Mouse (Mus musculus): ENCODE measurements around the gene Olfr437. TPM values are rescaled to one million over a fixed set of nuclear protein-coding genes. Genes with fewer than 3 reads are reported as not detected.

The Olfr437 gene
- not detected for polyA plus RNA-seq (2014; fragmentation: Illumina TruSeq; extraction: RNeasy Lipid Tissue Mini Kit (QIAGEN cat#74804); ENCODE audit: low replicate concordance)

DNA sequence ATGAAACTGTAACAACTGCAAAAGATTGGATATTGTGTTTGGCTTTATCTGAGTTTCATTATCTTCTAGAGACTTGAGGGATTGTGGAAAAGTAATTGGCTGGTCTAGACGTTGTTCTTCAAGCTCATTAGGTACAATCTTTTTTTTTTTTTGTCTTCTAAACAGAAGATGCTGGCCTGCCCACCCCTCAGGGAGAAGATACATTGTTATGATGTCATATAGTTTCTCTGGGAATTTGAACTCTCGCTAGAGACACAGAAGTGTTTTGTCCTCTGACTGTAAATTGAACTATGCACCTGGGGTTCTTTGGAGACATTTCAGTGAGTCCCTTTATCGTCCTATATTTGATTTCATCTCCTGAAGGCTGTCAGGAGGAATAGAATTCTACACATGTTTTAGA lies at the start of gene Olfr437:
Gene Olfr437 (plus strand): TSS at position 301 of the 400 bp plus-strand sequence.

DNA sequence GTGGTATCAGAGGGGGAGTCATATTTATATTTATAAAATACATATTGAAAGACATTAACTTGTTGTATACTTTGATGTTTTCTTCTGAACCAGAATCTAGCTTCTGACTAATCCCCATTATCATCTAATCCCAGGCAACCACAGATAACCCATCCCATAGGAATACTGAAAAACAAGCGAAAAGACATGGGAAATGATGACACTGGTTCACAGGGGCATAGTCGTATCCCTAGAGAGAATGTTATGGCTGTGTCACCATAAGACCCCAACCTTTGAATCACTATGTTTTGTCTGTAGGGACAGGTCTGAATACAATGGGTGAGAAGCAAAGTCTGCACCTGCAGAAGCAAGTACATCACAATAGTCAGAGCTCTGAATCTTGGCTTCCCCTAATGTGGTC lies 16.8 kb upstream of the Olfr437 start, which contains the start of gene Olfr237-ps1:
Gene Olfr237-ps1 (plus strand): TSS at position 301 of the 400 bp plus-strand sequence.

DNA sequence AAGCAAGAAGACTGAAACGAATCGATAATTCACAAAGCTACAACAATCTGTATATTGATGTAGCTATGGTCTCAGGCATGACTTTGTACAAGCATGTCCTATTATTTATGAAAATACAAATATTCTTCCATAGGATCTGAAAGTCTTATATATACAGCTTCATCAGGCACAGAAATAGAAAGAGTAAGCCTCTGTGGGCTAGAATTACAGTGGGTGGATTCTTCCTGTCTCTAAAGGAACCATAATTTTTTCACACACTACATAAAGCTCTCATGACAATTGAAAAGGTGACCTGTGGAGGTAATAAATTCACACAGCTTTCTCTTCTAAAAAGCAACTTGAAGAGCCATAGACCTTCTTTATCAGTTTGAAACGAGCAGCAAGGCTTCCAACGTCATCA lies 8.8 kb downstream of the Olfr437 start, which contains the start of gene Olfr13:
Gene Olfr13 (plus strand): TSS at position 301 of the 400 bp plus-strand sequence.

DNA sequence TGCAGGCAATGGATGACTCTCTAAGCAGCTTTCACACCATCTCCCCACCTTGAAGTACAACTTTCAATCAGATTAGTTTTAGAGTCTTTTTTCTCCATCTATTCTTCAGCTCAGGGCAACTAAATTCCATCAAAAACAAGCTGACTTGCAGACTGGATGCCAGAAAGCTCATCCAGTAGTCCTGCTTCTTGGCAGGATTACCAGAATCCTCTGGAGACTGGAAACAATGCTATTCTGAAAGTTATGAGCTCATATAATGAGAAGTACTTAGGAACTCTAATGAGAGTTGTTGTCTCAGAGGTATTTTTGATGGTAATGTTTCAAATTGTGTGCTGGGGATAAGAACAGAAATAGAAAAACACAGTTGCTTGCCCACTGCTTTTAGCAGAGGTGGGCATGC lies 33.7 kb downstream of the Olfr437 start, which contains the start of gene Olfr435:
Gene Olfr435 (plus strand): TSS at position 366 of the 400 bp plus-strand sequence.

DNA sequence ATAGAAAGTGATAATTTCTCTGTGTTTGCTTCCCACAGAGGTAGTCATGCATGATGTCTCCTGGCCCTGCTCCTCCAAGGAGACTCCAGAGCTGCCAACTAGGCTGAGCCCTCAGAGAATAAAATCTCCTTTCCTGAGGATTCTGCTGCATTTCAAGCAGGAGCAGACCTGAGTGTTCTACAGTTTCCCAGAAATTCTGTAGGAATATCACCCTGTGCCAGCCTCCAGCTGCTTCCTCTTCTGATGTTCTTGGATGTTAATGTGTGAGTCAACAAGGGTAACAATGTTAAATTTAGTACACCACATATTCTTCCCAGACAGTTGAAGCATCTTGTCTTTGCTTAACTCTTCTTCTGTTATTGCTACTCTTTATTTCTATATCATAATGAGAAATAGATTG lies 49.8 kb downstream of the Olfr437 start, which contains the start of gene Olfr434:
Gene Olfr434 (plus strand): TSS at position 149 of the 400 bp plus-strand sequence.

Other genes with a start within 250 kb of the Olfr437 start
- not detected for gene Olfr446, start 241.9 kb upstream of the Olfr437 start, polyA plus RNA-seq (2014; fragmentation: Illumina TruSeq; extraction: RNeasy Lipid Tissue Mini Kit (QIAGEN cat#74804); ENCODE audit: low replicate concordance)
- gene Olfr444, start 214.2 kb upstream of the Olfr437 start, polyA plus RNA-seq (2014; fragmentation: Illumina TruSeq; extraction: RNeasy Lipid Tissue Mini Kit (QIAGEN cat#74804); ENCODE audit: low replicate concordance): not detected
- not detected for gene Olfr441, start 56.9 kb upstream of the Olfr437 start, polyA plus RNA-seq (2014; fragmentation: Illumina TruSeq; extraction: RNeasy Lipid Tissue Mini Kit (QIAGEN cat#74804); ENCODE audit: low replicate concordance)
- not detected for gene Olfr237-ps1, start 16.7 kb upstream of the Olfr437 start, polyA plus RNA-seq (2014; fragmentation: Illumina TruSeq; extraction: RNeasy Lipid Tissue Mini Kit (QIAGEN cat#74804); ENCODE audit: low replicate concordance)
- not detected for gene Olfr13, start 8.9 kb downstream of the Olfr437 start, polyA plus RNA-seq (2014; fragmentation: Illumina TruSeq; extraction: RNeasy Lipid Tissue Mini Kit (QIAGEN cat#74804); ENCODE audit: low replicate concordance)
- gene Olfr435, start 33.9 kb downstream of the Olfr437 start, polyA plus RNA-seq (2014; fragmentation: Illumina TruSeq; extraction: RNeasy Lipid Tissue Mini Kit (QIAGEN cat#74804); ENCODE audit: low replicate concordance): not detected
- gene Olfr434, start 49.7 kb downstream of the Olfr437 start, polyA plus RNA-seq (2014; fragmentation: Illumina TruSeq; extraction: RNeasy Lipid Tissue Mini Kit (QIAGEN cat#74804); ENCODE audit: low replicate concordance): not detected
- not detected for gene Olfr47, start 68.2 kb downstream of the Olfr437 start, polyA plus RNA-seq (2014; fragmentation: Illumina TruSeq; extraction: RNeasy Lipid Tissue Mini Kit (QIAGEN cat#74804); ENCODE audit: low replicate concordance)
- 65.3 TPM for gene Arhgef5, start 102.3 kb downstream of the Olfr437 start, polyA plus RNA-seq (2014; fragmentation: Illumina TruSeq; extraction: RNeasy Lipid Tissue Mini Kit (QIAGEN cat#74804); ENCODE audit: low replicate concordance)
- gene Nobox, start 146.3 kb downstream of the Olfr437 start, polyA plus RNA-seq (2014; fragmentation: Illumina TruSeq; extraction: RNeasy Lipid Tissue Mini Kit (QIAGEN cat#74804); ENCODE audit: low replicate concordance): not detected

All from small intestine, adult 10 weeks (tissue).